Mouse (Mus musculus): ENCODE measurements around the gene Rrp1b. TPM values are rescaled to one million over a fixed set of nuclear protein-coding genes. Genes with fewer than 3 reads are reported as not detected.

Rrp1b gene
- polyA plus RNA-seq, 1 experiment: 14.9 TPM

DNA sequence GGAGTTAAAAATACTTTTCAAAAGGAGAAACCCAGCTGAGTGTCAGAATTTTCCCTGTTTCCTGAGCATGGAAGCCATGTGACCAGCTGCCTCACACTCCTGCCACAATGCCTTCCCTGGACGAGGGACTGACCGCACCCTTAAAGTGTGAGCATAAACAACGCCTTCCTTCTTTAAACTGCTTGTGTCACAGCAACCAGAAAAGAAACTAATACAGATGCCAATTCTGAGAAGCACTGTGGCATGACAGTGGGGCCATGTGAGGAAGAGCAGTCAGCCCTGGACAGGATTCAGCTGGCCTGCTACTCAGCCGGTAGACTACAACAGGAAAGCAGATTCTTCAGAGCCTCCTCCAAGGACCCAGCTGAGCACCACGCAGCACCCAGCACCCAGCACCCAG lies 29.1 kb upstream of the Rrp1b start:
- Histone ChIP-seq H3K27ac (ENCODE audit: insufficient read depth, low read length) (no peak overlapping the region), H3K4me1 (ENCODE audit: control insufficient read depth, insufficient read depth, low read length) (no peaks in the 10 kb centered on the region), H3K4me3 (ENCODE audit: insufficient read depth, low read length) (no peak overlapping the region)
- TF ChIP-seq CTCF (IDR thresholded peaks at IDR 0.05; ENCODE audit: extremely low read depth, insufficient read depth, low read length) (no peak), POLR2A (IDR thresholded peaks at IDR 0.05; ENCODE audit: extremely low read depth, insufficient read depth, low read length) (no peak)

DNA sequence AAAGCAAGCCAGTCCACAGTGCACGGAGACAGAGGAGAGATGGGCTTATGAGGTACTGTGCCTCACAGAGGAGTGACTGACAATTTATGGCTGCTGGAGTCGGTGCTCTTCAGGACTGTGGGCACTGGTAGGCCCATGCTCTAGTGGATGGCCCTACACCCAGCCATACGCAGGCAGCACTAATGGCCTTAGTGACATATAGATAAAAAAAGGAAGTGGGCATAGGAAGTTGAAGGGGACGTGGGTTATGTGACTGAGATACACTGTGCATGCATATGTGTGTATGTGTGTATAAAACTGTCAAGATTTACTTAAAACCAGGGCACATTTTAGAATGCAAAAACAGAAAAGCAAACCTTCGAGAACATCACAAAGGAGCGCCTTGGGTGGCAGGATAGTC lies 24.2 kb upstream of the Rrp1b start:
- H3K27ac ChIP-seq (ENCODE audit: insufficient read depth, low read length): no peak overlapping the region
- no peak for TF ChIP-seq POLR2A (IDR thresholded peaks at IDR 0.05; ENCODE audit: extremely low read depth, insufficient read depth, low read length)
- no peak for TF ChIP-seq CTCF (IDR thresholded peaks at IDR 0.05; ENCODE audit: extremely low read depth, insufficient read depth, low read length)
- H3K4me3 ChIP-seq (ENCODE audit: insufficient read depth, low read length): no peak overlapping the region
- H3K4me1 ChIP-seq (ENCODE audit: control insufficient read depth, insufficient read depth, low read length): no peaks in the 10 kb centered on the region

DNA sequence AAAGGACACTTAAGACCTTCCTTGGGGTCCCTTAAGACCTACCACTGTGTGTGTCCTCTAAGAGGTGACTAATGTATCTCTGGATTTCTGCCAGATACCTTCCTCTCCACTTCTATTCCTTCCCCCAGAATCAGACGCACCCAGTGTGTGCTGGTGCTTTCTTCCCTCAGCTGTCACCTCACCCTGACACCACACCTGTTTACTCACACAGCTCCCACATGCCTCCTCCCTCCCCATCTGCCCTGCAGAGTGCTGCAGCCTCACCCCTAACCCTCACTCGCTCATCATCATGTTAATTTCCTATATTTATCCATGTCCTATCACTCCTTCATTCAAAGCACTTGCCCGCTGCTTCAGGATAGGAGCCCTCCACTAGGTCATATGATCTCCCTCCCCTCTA lies 23.6 kb upstream of the Rrp1b start:
- Histone ChIP-seq H3K4me1 (ENCODE audit: control insufficient read depth, insufficient read depth, low read length) (no peaks in the 10 kb centered on the region), H3K27ac (ENCODE audit: insufficient read depth, low read length) (no peak overlapping the region), H3K4me3 (ENCODE audit: insufficient read depth, low read length) (no peak overlapping the region)
- TF ChIP-seq POLR2A (IDR thresholded peaks at IDR 0.05; ENCODE audit: extremely low read depth, insufficient read depth, low read length) (no peak), CTCF (IDR thresholded peaks at IDR 0.05; ENCODE audit: extremely low read depth, insufficient read depth, low read length) (no peak)

- no peak for TF ChIP-seq CTCF (IDR thresholded peaks at IDR 0.05; ENCODE audit: extremely low read depth, insufficient read depth, low read length)
- TF ChIP-seq POLR2A (IDR thresholded peaks at IDR 0.05; ENCODE audit: extremely low read depth, insufficient read depth, low read length): no peak
These were observed 22.2 kb upstream of the Rrp1b start for GRCm38 (mm10) chr17:32013659-32014058.

GRCm38 (mm10) chr17:32016481-32016880 lies 19.4 kb upstream of the Rrp1b start:
- no peak overlapping the region for H3K4me3 ChIP-seq (ENCODE audit: insufficient read depth, low read length)
- no peak overlapping the region for H3K27ac ChIP-seq (ENCODE audit: insufficient read depth, low read length)
- peaks cover 5% of the 10 kb centered on the region; the same call in 1 of the 2 replicates for H3K4me1 ChIP-seq (ENCODE audit: control insufficient read depth, insufficient read depth, low read length)
- TF ChIP-seq CTCF (IDR thresholded peaks at IDR 0.05; ENCODE audit: extremely low read depth, insufficient read depth, low read length) (no peak), POLR2A (IDR thresholded peaks at IDR 0.05; ENCODE audit: extremely low read depth, insufficient read depth, low read length) (no peak)

More at GRCm38 (mm10) chr17:32013659-32014058, 22.2 kb upstream of the Rrp1b start:
- H3K27ac ChIP-seq (ENCODE audit: insufficient read depth, low read length): no peak overlapping the region
- H3K4me1 ChIP-seq (ENCODE audit: control insufficient read depth, insufficient read depth, low read length): peaks cover 4% of the 10 kb centered on the region; the same call in 1 of the 2 replicates
- no peak overlapping the region for H3K4me3 ChIP-seq (ENCODE audit: insufficient read depth, low read length)

DNA sequence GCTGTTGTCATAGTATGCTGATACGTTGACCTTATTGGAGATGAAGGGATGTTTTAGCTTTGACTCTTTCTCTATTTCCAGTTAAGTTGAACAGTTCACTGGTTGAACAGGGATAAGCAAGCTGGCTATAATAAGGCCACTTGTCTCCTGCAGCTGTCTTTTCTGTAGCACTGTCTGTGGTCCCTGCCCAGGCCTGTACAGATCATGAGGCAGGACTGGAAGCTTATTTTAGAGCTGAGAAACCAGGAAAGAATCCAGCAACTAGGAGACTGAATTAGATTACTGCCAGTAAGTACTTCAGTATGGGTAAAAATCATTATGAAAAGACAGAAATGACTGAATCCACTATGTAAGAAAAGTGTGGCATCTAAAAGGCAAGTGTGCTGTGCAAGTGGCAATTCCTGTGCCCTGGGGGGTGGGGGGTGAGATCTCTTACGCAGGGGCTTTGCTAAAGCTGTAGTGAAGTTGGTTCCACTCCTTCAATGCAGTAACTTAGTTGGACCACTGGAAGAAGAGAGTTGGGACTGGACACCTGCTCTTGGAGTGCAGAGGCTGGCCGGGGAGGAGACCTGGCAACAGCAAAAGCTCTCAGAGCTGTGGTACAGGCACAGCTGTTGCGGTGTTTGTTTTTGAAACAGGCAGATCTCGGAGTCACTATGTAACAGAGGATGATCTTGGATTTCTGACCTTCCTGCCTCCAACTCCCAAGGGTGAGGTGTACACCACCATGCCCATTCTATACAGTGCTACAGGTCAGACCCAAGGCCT lies 17.6 kb upstream of the Rrp1b start:
- TF ChIP-seq CTCF (IDR thresholded peaks at IDR 0.05; ENCODE audit: extremely low read depth, insufficient read depth, low read length): no peak
- TF ChIP-seq POLR2A (IDR thresholded peaks at IDR 0.05; ENCODE audit: extremely low read depth, insufficient read depth, low read length): no peak
- Histone ChIP-seq H3K4me1 (ENCODE audit: control insufficient read depth, insufficient read depth, low read length) (peaks cover 8% of the 10 kb centered on the region), H3K4me3 (ENCODE audit: insufficient read depth, low read length) (no peak overlapping the region), H3K27ac (ENCODE audit: insufficient read depth, low read length) (no peak overlapping the region)

- Histone ChIP-seq H3K27ac (ENCODE audit: insufficient read depth, low read length) (no peak overlapping the region), H3K4me1 (ENCODE audit: control insufficient read depth, insufficient read depth, low read length) (peaks cover 11% of the 10 kb centered on the region), H3K4me3 (ENCODE audit: insufficient read depth, low read length) (no peak overlapping the region)
- no peak for TF ChIP-seq CTCF (IDR thresholded peaks at IDR 0.05; ENCODE audit: extremely low read depth, insufficient read depth, low read length)
- no peak for TF ChIP-seq POLR2A (IDR thresholded peaks at IDR 0.05; ENCODE audit: extremely low read depth, insufficient read depth, low read length)
These were observed 13.9 kb upstream of the Rrp1b start for GRCm38 (mm10) chr17:32021981-32022380.

DNA sequence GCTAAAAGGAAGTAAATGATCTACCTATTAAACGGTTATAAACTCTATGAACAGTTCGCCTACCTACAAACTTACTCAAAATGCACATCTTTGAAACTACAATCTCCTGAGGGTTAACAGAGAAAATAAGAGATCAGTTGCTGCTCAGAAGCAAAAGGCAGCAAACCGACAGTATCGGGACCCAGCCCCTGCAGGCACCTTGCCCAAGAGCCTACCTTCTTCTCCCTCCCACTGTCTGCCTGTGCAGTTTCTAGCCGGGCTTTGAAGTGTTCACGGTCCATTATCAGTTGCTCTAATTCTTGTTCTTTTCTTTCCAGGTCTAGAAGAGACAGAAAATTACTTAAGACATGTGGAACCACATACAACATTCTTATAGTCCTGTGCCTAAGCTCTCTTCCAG lies 13.3 kb upstream of the Rrp1b start:
- Histone ChIP-seq H3K4me3 (ENCODE audit: insufficient read depth, low read length) (no peak overlapping the region), H3K27ac (ENCODE audit: insufficient read depth, low read length) (no peak overlapping the region), H3K4me1 (ENCODE audit: control insufficient read depth, insufficient read depth, low read length) (peaks cover 11% of the 10 kb centered on the region)
- TF ChIP-seq CTCF (IDR thresholded peaks at IDR 0.05; ENCODE audit: extremely low read depth, insufficient read depth, low read length): no peak
- TF ChIP-seq POLR2A (IDR thresholded peaks at IDR 0.05; ENCODE audit: extremely low read depth, insufficient read depth, low read length): no peak

DNA sequence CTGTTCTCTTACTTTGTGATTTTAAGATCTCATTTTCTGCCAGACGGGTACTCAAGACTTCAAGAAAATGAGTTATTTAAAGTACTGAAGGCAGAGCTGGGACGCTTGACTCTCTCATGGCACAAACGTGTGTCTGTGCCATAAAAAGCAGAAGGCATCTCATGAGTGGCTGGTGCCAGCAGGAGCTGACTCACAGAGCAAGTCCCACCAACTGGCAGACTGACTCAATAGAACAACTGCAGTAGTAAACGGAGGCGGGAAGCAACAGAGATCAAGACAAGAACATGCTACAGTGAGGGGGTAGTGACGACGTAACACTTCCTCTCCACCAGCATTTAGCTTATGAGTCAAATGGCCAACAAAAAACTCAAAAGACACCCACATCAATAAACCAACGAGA lies 12.8 kb upstream of the Rrp1b start:
- H3K4me1 ChIP-seq (ENCODE audit: control insufficient read depth, insufficient read depth, low read length): peaks cover 11% of the 10 kb centered on the region
- TF ChIP-seq POLR2A (IDR thresholded peaks at IDR 0.05; ENCODE audit: extremely low read depth, insufficient read depth, low read length): no peak
- TF ChIP-seq CTCF (IDR thresholded peaks at IDR 0.05; ENCODE audit: extremely low read depth, insufficient read depth, low read length): no peak
- H3K4me3 ChIP-seq (ENCODE audit: insufficient read depth, low read length): no peak overlapping the region
- H3K27ac ChIP-seq (ENCODE audit: insufficient read depth, low read length): no peak overlapping the region

GRCm38 (mm10) chr17:32024671-32025073 lies 11.2 kb upstream of the Rrp1b start:
- no peak overlapping the region for H3K4me3 ChIP-seq (ENCODE audit: insufficient read depth, low read length)
- no peak for TF ChIP-seq CTCF (IDR thresholded peaks at IDR 0.05; ENCODE audit: extremely low read depth, insufficient read depth, low read length)
- H3K27ac ChIP-seq (ENCODE audit: insufficient read depth, low read length): no peak overlapping the region
- H3K4me1 ChIP-seq (ENCODE audit: control insufficient read depth, insufficient read depth, low read length): peaks cover 6% of the 10 kb centered on the region

All from cortical plate, adult 2 months (tissue).